Mouse (Mus musculus) G1E (cell line): ENCODE measurements around the gene Ncapd2.

Experiments
- CTCF ChIP-seq: IDR thresholded peaks from 2 replicates; pipeline ENCODE4 v1.5.1; 2012; ENCODE audit warnings: low read depth, low read length, inconsistent platforms, mixed read lengths
- GATA1 ChIP-seq: IDR thresholded peaks from 2 replicates; pipeline ENCODE4 v1.6.1; 2012; ENCODE audit warnings: borderline replicate concordance, low read length, inconsistent platforms, mixed read lengths
- GATA2 ChIP-seq: IDR thresholded peaks from 2 replicates; pipeline ENCODE4 v1.6.1; 2012; ENCODE audit warnings: low read depth, low read length, inconsistent platforms, borderline replicate concordance
- POLR2AphosphoS5 ChIP-seq: IDR thresholded peaks from 2 replicates; pipeline ENCODE4 v1.6.1; 2012; ENCODE audit warnings: low read depth, low read length, inconsistent platforms; ENCODE audit not compliant: insufficient replicate concordance
- TAL1 ChIP-seq: conservative IDR thresholded peaks from 2 replicates; pipeline ENCODE4 v1.6.1; 2012; ENCODE audit warnings: low read depth, low read length, inconsistent platforms, mixed read lengths

DNA sequence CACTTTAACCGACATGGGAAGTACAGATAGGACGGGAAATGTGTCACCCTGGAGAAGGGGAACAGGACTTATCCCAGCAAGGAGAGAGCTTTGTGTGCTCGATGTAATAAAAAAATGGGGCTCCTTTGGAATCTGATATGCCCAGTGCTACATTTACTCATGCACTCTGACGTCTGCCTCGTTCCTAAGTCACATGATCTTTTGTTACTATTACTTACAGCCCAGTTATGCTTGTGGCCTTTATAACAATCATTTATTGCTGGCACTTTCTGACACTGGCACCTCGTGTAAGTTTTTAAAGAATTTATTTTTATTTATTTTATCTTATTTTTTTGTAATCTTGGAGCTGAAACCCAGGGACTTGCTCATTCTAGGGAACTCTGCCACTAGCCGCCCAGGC is 1.9 kb upstream of the Ncapd2 start:
- no peak for TF ChIP-seq CTCF
- TF ChIP-seq GATA1: no peak
- no peak for TF ChIP-seq POLR2AphosphoS5
- no peak for TF ChIP-seq TAL1
- no peak for TF ChIP-seq GATA2
